Mouse (Mus musculus) right cerebral cortex, postnatal 25 days (tissue): ENCODE measurements around the gene Asic1.
"Not testable (repeated sequence)": the region's sequence is repeated elsewhere in the genome, so short reads cannot be mapped to it uniquely, and the experiment has no call there.

Experiments used
- DNase-seq: peaks from one replicate; pipeline ENCODE4 v3.0.0; 2022

The Asic1 gene

GRCm38 (mm10) chr15:99664600-99665451 is 5.3 kb upstream of the Asic1 start:
- peak; percentile 69 for DNase-seq

GRCm38 (mm10) chr15:99667544-99667943 is 2.6 kb upstream of the Asic1 start:
- no peak for DNase-seq

- DNase-seq: peak; percentile 74
Measured at GRCm38 (mm10) chr15:99668881-99669280, 1.3 kb upstream of the Asic1 start.

- no peak for DNase-seq
Measured at GRCm38 (mm10) chr15:99669392-99669791, 776 bp upstream of the Asic1 start.

GRCm38 (mm10) chr15:99670964-99671670 is 949 bp downstream of the Asic1 start:
- DNase-seq: no peak

GRCm38 (mm10) chr15:99671783-99672182 is 1.6 kb downstream of the Asic1 start:
- peak; percentile 42 for DNase-seq

GRCm38 (mm10) chr15:99674866-99675265 is 4.7 kb downstream of the Asic1 start:
- DNase-seq: no peak

- no peak for DNase-seq
Measured at GRCm38 (mm10) chr15:99677089-99677488, 6.9 kb downstream of the Asic1 start.

- DNase-seq: no peak
Measured at GRCm38 (mm10) chr15:99678063-99678800, 8.1 kb downstream of the Asic1 start.

- no peak for DNase-seq
Measured at GRCm38 (mm10) chr15:99679008-99679407, 8.8 kb downstream of the Asic1 start.

GRCm38 (mm10) chr15:99682880-99683279 is 12.7 kb downstream of the Asic1 start:
- no peak for DNase-seq

- no peak for DNase-seq
Measured at GRCm38 (mm10) chr15:99684156-99684555, 14.0 kb downstream of the Asic1 start.

GRCm38 (mm10) chr15:99688712-99689111 is 18.5 kb downstream of the Asic1 start:
- DNase-seq: peak; percentile 57

- DNase-seq: no peak
Measured at GRCm38 (mm10) chr15:99690924-99691323, 20.8 kb downstream of the Asic1 start.

GRCm38 (mm10) chr15:99691976-99692375 is 21.8 kb downstream of the Asic1 start:
- no peak for DNase-seq

- no peak for DNase-seq
Measured at GRCm38 (mm10) chr15:99697309-99697708, 27.1 kb downstream of the Asic1 start.

- no peak for DNase-seq
Measured at GRCm38 (mm10) chr15:99698533-99699085, 28.4 kb downstream of the Asic1 start.

- no peak for DNase-seq
Measured at GRCm38 (mm10) chr15:99699715-99700114, 29.5 kb downstream of the Asic1 start.

- DNase-seq: no peak
Measured at GRCm38 (mm10) chr15:99700219-99701106, 30.3 kb downstream of the Asic1 start.

- not testable (repeated sequence) for DNase-seq
Measured at GRCm38 (mm10) chr15:99701640-99701998, 31.5 kb downstream of the Asic1 start.

- DNase-seq: peak; percentile 96
Measured at GRCm38 (mm10) chr15:99701999-99702900, 32.1 kb downstream of the Asic1 start, which contains the start of gene Smarcd1. Gene Smarcd1 (plus strand): TSS chr15:99702129.
